Mouse (Mus musculus) ES-E14 (cell line): ENCODE results near the gene Zfp503.

Experiments used
- HCFC1 ChIP-seq: IDR thresholded peaks from 2 replicates; pipeline ENCODE4 v1.6.1; 2012; ENCODE audit warnings: low read length, inconsistent platforms, borderline replicate concordance; ENCODE audit not compliant: insufficient read depth
- MAFK ChIP-seq: IDR thresholded peaks from 2 replicates; pipeline ENCODE4 v1.6.1; 2014; ENCODE audit warnings: mild to moderate bottlenecking, low read depth, low read length, inconsistent platforms; ENCODE audit not compliant: insufficient read depth
- ZC3H11A ChIP-seq: IDR thresholded peaks from 2 replicates; pipeline ENCODE4 v1.6.1; 2012; ENCODE audit warnings: low read depth, mild to moderate bottlenecking, inconsistent platforms, low read length, borderline replicate concordance
- ZNF384 ChIP-seq: IDR thresholded peaks from 2 replicates; pipeline ENCODE4 v1.6.1; 2012; ENCODE audit warnings: low read depth, low read length, inconsistent platforms

GRCm38 (mm10) chr14:22019252-22019948, 30.0 kb upstream of the Zfp503 start, which contains the start of gene Lrmda:
- no peak for TF ChIP-seq ZC3H11A
- TF ChIP-seq HCFC1 = no peak
- no peak for TF ChIP-seq MAFK
- no peak for TF ChIP-seq ZNF384
